Mouse (Mus musculus) CD4-positive naive resting alpha-beta T cell, adult 76 days (primary cell): ENCODE data around the gene Sema4a. TPM values are rescaled to one million over a fixed set of nuclear protein-coding genes. Genes with fewer than 3 reads are reported as not detected.

Experiments used
- total RNA-seq: library from RNA; stranded (reverse); gene quantifications from one replicate; pipeline ENCODE4 v1.2.4, GENCODE M21; 2023

Sema4a gene
- 87.3 TPM for total RNA-seq

GRCm38 (mm10) chr3:88460983-88461696 is at the start of gene Sema4a:
Gene Sema4a (minus strand): TSS chr3:88461182.

DNA sequence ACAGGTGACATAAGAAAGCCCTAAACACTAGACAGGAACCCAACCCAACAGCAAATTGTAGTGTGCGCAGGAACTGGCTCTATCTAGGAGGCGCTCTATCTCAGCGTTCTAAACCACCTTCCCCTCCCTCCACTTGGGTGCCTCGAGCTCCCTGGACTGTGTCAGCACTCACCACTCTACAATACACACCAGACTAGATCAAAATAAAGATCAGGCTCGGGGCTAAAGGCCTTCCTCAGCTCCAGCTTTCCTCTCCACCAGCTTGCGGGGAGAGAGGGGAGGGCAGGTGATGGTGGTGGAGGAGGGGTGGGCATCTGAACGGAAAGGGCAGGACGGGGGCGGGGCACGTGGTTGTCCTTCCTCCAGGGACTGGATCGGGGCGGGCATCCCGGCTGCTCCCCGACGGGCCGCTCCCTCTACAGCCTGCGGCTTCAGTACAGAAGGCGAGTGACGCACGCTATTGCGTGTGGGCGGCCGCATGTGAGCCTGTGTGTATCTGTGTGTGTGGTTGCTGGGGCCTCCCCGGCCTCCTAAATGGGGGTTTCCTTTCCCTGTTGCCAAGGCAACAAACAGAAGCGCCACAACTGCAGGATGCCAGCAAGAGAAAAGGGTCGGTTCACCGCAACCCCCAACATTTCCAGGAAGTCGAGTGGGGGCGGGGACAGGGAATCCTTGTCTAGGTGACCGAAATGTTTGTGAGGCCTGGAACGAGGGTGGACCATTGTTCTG is 48.9 kb upstream of the Sema4a start, which contains the start of gene Lmna:
Gene Lmna, minus strand, starts transcription at position 265 of the 729 bp plus-strand sequence.

GRCm38 (mm10) chr3:88424605-88425329 is 36.2 kb downstream of the Sema4a start, which contains the start of gene Slc25a44:
Gene Slc25a44 (minus strand): TSS chr3:88425139.

GRCm38 (mm10) chr3:88409741-88410644 is 51.0 kb downstream of the Sema4a start, which contains the start of gene Pmf1:
Gene Pmf1 (minus strand): TSS chr3:88410331.

Other genes starting within 250 kb of the Sema4a start
- not detected for gene Rhbg, start 206.5 kb downstream of the Sema4a start, total RNA-seq
- gene Gm38392, start 174.0 kb downstream of the Sema4a start, total RNA-seq = not detected
- gene Tsacc, start 164.2 kb downstream of the Sema4a start, total RNA-seq = 5.1 TPM
- gene Cct3, start 164.1 kb downstream of the Sema4a start, total RNA-seq = 177 TPM
- 96.6 TPM for gene Glmp, start 136.2 kb downstream of the Sema4a start, total RNA-seq
- gene Tmem79, start 125.0 kb downstream of the Sema4a start, total RNA-seq = 0.62 TPM
- gene Smg5, start 124.9 kb downstream of the Sema4a start, total RNA-seq = 131 TPM
- not detected for gene Paqr6, start 96.6 kb downstream of the Sema4a start, total RNA-seq
- not detected for gene Bglap3, start 88.4 kb downstream of the Sema4a start, total RNA-seq
- gene Bglap2, start 82.5 kb downstream of the Sema4a start, total RNA-seq = not detected
- not detected for gene Bglap, start 76.7 kb downstream of the Sema4a start, total RNA-seq
- 49.6 TPM for gene Pmf1, start 50.9 kb downstream of the Sema4a start, total RNA-seq
- gene Slc25a44, start 36.0 kb downstream of the Sema4a start, total RNA-seq = 17.2 TPM
- 33.3 TPM for gene Lmna, start 48.8 kb upstream of the Sema4a start, total RNA-seq
- 2.3 TPM for gene Mex3a, start 71.2 kb upstream of the Sema4a start, total RNA-seq
- gene Rab25, start 87.1 kb upstream of the Sema4a start, total RNA-seq = not detected
- gene Lamtor2, start 91.9 kb upstream of the Sema4a start, total RNA-seq = 60.5 TPM
- gene Ubqln4, start 92.6 kb upstream of the Sema4a start, total RNA-seq = 48.9 TPM
- gene Ssr2, start 114.7 kb upstream of the Sema4a start, total RNA-seq = 61.2 TPM
- gene Arhgef2, start 144.8 kb upstream of the Sema4a start, total RNA-seq = 137 TPM
- not detected for gene Rxfp4, start 192.0 kb upstream of the Sema4a start, total RNA-seq
- 112 TPM for gene Khdc4, start 224.6 kb upstream of the Sema4a start, total RNA-seq